Mouse (Mus musculus) lung, postnatal 10 days (tissue): ENCODE results near the gene Tmem217.
A peak's percentile ranks its signal among the peaks of the same experiment; 100 is the strongest.

Source experiments
- DNase-seq: peaks from one replicate; pipeline ENCODE4 v3.0.0; 2021

Gene Tmem217

GRCm38 (mm10) chr17:29552162-29552732 is at the start of gene Tmem217:
TSS of gene Tmem217 (minus strand) at chr17:29552385.
- DNase-seq: no peak

GRCm38 (mm10) chr17:29601391-29601790 is 49.2 kb upstream of the Tmem217 start:
- peak; percentile 65 for DNase-seq

GRCm38 (mm10) chr17:29599537-29599936 is 47.4 kb upstream of the Tmem217 start:
- DNase-seq: no peak

GRCm38 (mm10) chr17:29599051-29599450 is 46.9 kb upstream of the Tmem217 start:
- no peak for DNase-seq

- DNase-seq: no peak
Observed at GRCm38 (mm10) chr17:29596771-29597132, 44.6 kb upstream of the Tmem217 start.

- DNase-seq: no peak
Observed at GRCm38 (mm10) chr17:29595891-29596770, 43.9 kb upstream of the Tmem217 start.

GRCm38 (mm10) chr17:29589221-29589898 is 37.2 kb upstream of the Tmem217 start:
- DNase-seq: peak; percentile 67

- DNase-seq: no peak
Observed at GRCm38 (mm10) chr17:29586921-29587320, 34.7 kb upstream of the Tmem217 start.

GRCm38 (mm10) chr17:29585446-29585845 is 33.3 kb upstream of the Tmem217 start:
- no peak for DNase-seq

GRCm38 (mm10) chr17:29584737-29585136 is 32.6 kb upstream of the Tmem217 start:
- DNase-seq: no peak

- DNase-seq: no peak
Observed at GRCm38 (mm10) chr17:29584306-29584705, 32.1 kb upstream of the Tmem217 start.

GRCm38 (mm10) chr17:29583569-29583968 is 31.4 kb upstream of the Tmem217 start:
- DNase-seq: no peak

GRCm38 (mm10) chr17:29579579-29580126 is 27.5 kb upstream of the Tmem217 start:
- no peak for DNase-seq

- no peak for DNase-seq
Observed at GRCm38 (mm10) chr17:29569831-29570230, 17.6 kb upstream of the Tmem217 start.

- DNase-seq: no peak
Observed at GRCm38 (mm10) chr17:29568435-29568834, 16.2 kb upstream of the Tmem217 start.

GRCm38 (mm10) chr17:29565521-29565920 is 13.3 kb upstream of the Tmem217 start:
- DNase-seq: no peak

- DNase-seq: no peak
Observed at GRCm38 (mm10) chr17:29558476-29558875, 6.3 kb upstream of the Tmem217 start.

GRCm38 (mm10) chr17:29556893-29557292 is 4.7 kb upstream of the Tmem217 start:
- no peak for DNase-seq

- no peak for DNase-seq
Observed at GRCm38 (mm10) chr17:29556456-29556855, 4.3 kb upstream of the Tmem217 start.

GRCm38 (mm10) chr17:29554176-29554575 is 2.0 kb upstream of the Tmem217 start:
- DNase-seq: no peak

- no peak for DNase-seq
Observed at GRCm38 (mm10) chr17:29551019-29551418, 1.2 kb downstream of the Tmem217 start.

GRCm38 (mm10) chr17:29549543-29550428 is 2.4 kb downstream of the Tmem217 start, which contains the start of the genes Gm17657 and Tbc1d22b:
TSS of gene Gm17657 (minus strand) at chr17:29549638.
TSS of gene Tbc1d22b (plus strand) at chr17:29549785.
- DNase-seq: peak; percentile 96
